Mouse (Mus musculus) layer of hippocampus, adult 9-10 months (tissue): ENCODE results near the gene Pglyrp2.

Experiments used
- DNase-seq: peaks from one replicate; pipeline ENCODE4 v3.0.0; 2022; ENCODE audit warnings: low spot score

Pglyrp2 gene

GRCm38 (mm10) chr17:32402011-32402778, 21.8 kb downstream of the Pglyrp2 start:
- no peak for DNase-seq

GRCm38 (mm10) chr17:32396266-32396665, 27.7 kb downstream of the Pglyrp2 start:
- DNase-seq: no peak

- no peak for DNase-seq
Observed at GRCm38 (mm10) chr17:32393944-32394343, 30.0 kb downstream of the Pglyrp2 start.

- peak; percentile 84 for DNase-seq
Observed at GRCm38 (mm10) chr17:32389101-32389659, 34.8 kb downstream of the Pglyrp2 start, which contains the start of gene Wiz. Gene Wiz, minus strand, starts transcription at chr17:32389439.

- DNase-seq: no peak
Observed at GRCm38 (mm10) chr17:32388370-32389100, 35.4 kb downstream of the Pglyrp2 start.

- no peak for DNase-seq
Observed at GRCm38 (mm10) chr17:32387986-32388369, 36.0 kb downstream of the Pglyrp2 start.

- no peak for DNase-seq
Observed at GRCm38 (mm10) chr17:32386659-32387432, 37.1 kb downstream of the Pglyrp2 start.

- no peak for DNase-seq
Observed at GRCm38 (mm10) chr17:32383661-32384060, 40.3 kb downstream of the Pglyrp2 start.

GRCm38 (mm10) chr17:32382576-32382975, 41.4 kb downstream of the Pglyrp2 start:
- no peak for DNase-seq

- no peak for DNase-seq
Observed at GRCm38 (mm10) chr17:32378786-32379185, 45.2 kb downstream of the Pglyrp2 start.

GRCm38 (mm10) chr17:32377137-32377536, 46.8 kb downstream of the Pglyrp2 start:
- DNase-seq: no peak

GRCm38 (mm10) chr17:32376475-32376874, 47.5 kb downstream of the Pglyrp2 start:
- DNase-seq: no peak

GRCm38 (mm10) chr17:32368991-32369578, 54.9 kb downstream of the Pglyrp2 start:
- no peak for DNase-seq

- no peak for DNase-seq
Observed at GRCm38 (mm10) chr17:32367706-32368105, 56.3 kb downstream of the Pglyrp2 start.

GRCm38 (mm10) chr17:32365296-32365695, 58.7 kb downstream of the Pglyrp2 start:
- no peak for DNase-seq

GRCm38 (mm10) chr17:32364850-32365249, 59.1 kb downstream of the Pglyrp2 start:
- no peak for DNase-seq

- DNase-seq: no peak
Observed at GRCm38 (mm10) chr17:32364331-32364730, 59.6 kb downstream of the Pglyrp2 start.

GRCm38 (mm10) chr17:32363821-32364301, 60.1 kb downstream of the Pglyrp2 start:
- DNase-seq: no peak

GRCm38 (mm10) chr17:32362686-32363085, 61.3 kb downstream of the Pglyrp2 start:
- no peak for DNase-seq
